Mouse (Mus musculus) thymus, adult 2 months (tissue): ENCODE measurements around the gene Dio1.

ENCODE experiments used
- CTCF ChIP-seq: fragments of 200-500 bp; IDR thresholded peaks from 2 replicates; pipeline ENCODE4 v1.5.1; 2012; ENCODE audit warnings: mild to moderate bottlenecking, control low read depth, low read length, moderate library complexity, borderline replicate concordance; ENCODE audit not compliant: control insufficient read depth, poor library complexity, insufficient read depth; ENCODE audit errors: extremely low read depth
- POLR2A ChIP-seq: fragments of 200-500 bp; IDR thresholded peaks from 2 replicates; pipeline ENCODE4 v1.6.1; 2012; ENCODE audit warnings: mild to moderate bottlenecking, low read length, control low read depth, moderate library complexity; ENCODE audit not compliant: control insufficient read depth, poor library complexity, insufficient read depth; ENCODE audit errors: extremely low read depth

GRCm38 (mm10) chr4:107336356-107336755 is 29.4 kb upstream of the Dio1 start:
- TF ChIP-seq CTCF (no peak), POLR2A (no peak)
